Mouse (Mus musculus) kidney, postnatal 14 days (tissue): ENCODE measurements around the gene Faap20.

Source experiments
- DNase-seq: peaks from one replicate; pipeline ENCODE4 v3.0.0; 2022; ENCODE audit warnings: mixed read lengths

Gene Faap20

GRCm38 (mm10) chr4:155287713-155288112 lies 38.1 kb downstream of the Faap20 start:
- no peak for DNase-seq

- no peak for DNase-seq
Observed at GRCm38 (mm10) chr4:155288586-155288985, 39.0 kb downstream of the Faap20 start.

GRCm38 (mm10) chr4:155290045-155290444 lies 40.4 kb downstream of the Faap20 start:
- peak; percentile 42 for DNase-seq

GRCm38 (mm10) chr4:155292863-155293262 lies 43.3 kb downstream of the Faap20 start:
- no peak for DNase-seq

GRCm38 (mm10) chr4:155294381-155294780 lies 44.8 kb downstream of the Faap20 start:
- no peak for DNase-seq

- no peak for DNase-seq
Observed at GRCm38 (mm10) chr4:155295026-155295590, 45.5 kb downstream of the Faap20 start.

- no peak for DNase-seq
Observed at GRCm38 (mm10) chr4:155295996-155296395, 46.4 kb downstream of the Faap20 start.

- no peak for DNase-seq
Observed at GRCm38 (mm10) chr4:155297057-155297456, 47.5 kb downstream of the Faap20 start.

- no peak for DNase-seq
Observed at GRCm38 (mm10) chr4:155298826-155299225, 49.2 kb downstream of the Faap20 start.

GRCm38 (mm10) chr4:155300421-155301097 lies 51.0 kb downstream of the Faap20 start:
- no peak for DNase-seq

- DNase-seq, result no peak
Observed at GRCm38 (mm10) chr4:155301098-155301447, 51.5 kb downstream of the Faap20 start.

GRCm38 (mm10) chr4:155301965-155302364 lies 52.4 kb downstream of the Faap20 start:
- no peak for DNase-seq

- no peak for DNase-seq
Observed at GRCm38 (mm10) chr4:155304508-155305096, 55.0 kb downstream of the Faap20 start.

- no peak for DNase-seq
Observed at GRCm38 (mm10) chr4:155305531-155306031, 56.0 kb downstream of the Faap20 start.
